Mouse (Mus musculus): ENCODE measurements around the gene Olfr1009.

- no peak for TF ChIP-seq CTCF (IDR thresholded peaks at IDR 0.05; ENCODE audit: borderline replicate concordance, control insufficient read depth, extremely low read depth, insufficient read depth, low read length, poor library complexity)
- TF ChIP-seq POLR2A (IDR thresholded peaks at IDR 0.05; ENCODE audit: control insufficient read depth, extremely low read depth, insufficient read depth, low read length, poor library complexity): no peak
These were observed 51.6 kb downstream of the Olfr1009 start, which contains the start of gene Olfr1013 for GRCm38 (mm10) chr2:85766798-85767197.
